31 mouse cellular contexts compared by ENCODE assay signal in genomic region chr9:111200208-111200607, GRCm38 (mm10).
"Had no signal": no experiment of that assay in that cellular context is flagged by ENCODE, and none has a peak within 500 bp of the region (broad histone marks: within the 10 kb centered on the region; RNA-seq: fewer than 3 reads in every experiment).

No protein-coding gene starts in this region.

- H3K36me3 ChIP-seq: intestine, embryonic 15.5 days had no signal

- H3K4me3 ChIP-seq: heart, embryonic 10.5 days; heart, embryonic 12.5 days; heart, embryonic 13.5 days; heart, embryonic 15.5 days; hindbrain, embryonic 10.5 days; hindbrain, embryonic 12.5 days; hindbrain, embryonic 13.5 days; hindbrain, embryonic 15.5 days; intestine, embryonic 15.5 days; kidney, embryonic 15.5 days; layer of hippocampus, adult 2 months; left cerebral cortex, adult 2 months had no signal

- H3K27me3 ChIP-seq: heart, embryonic 12.5 days; heart, embryonic 13.5 days; heart, embryonic 15.5 days; hindbrain, embryonic 12.5 days; hindbrain, embryonic 13.5 days; hindbrain, embryonic 15.5 days; intestine, embryonic 15.5 days; kidney, embryonic 15.5 days had no signal

- H3K4me1 ChIP-seq: hindbrain, embryonic 10.5 days; hindbrain, embryonic 12.5 days; hindbrain, embryonic 13.5 days; hindbrain, embryonic 15.5 days had no signal

- H3K27ac ChIP-seq: heart, embryonic 10.5 days; heart, embryonic 13.5 days; heart, embryonic 15.5 days; hindbrain, embryonic 10.5 days; hindbrain, embryonic 12.5 days; hindbrain, embryonic 13.5 days; hindbrain, embryonic 14.5 days; hindbrain, embryonic 15.5 days; hindbrain, postnatal 0 days; intestine, embryonic 15.5 days; kidney, embryonic 15.5 days; kidney, postnatal 0 days; layer of hippocampus, adult 2 months; left cerebral cortex, adult 2 months had no signal

- H3K9ac ChIP-seq: heart, embryonic 12.5 days; heart, embryonic 13.5 days; heart, embryonic 15.5 days; hindbrain, embryonic 12.5 days; hindbrain, embryonic 13.5 days; hindbrain, embryonic 14.5 days; hindbrain, embryonic 15.5 days; intestine, embryonic 15.5 days; kidney, embryonic 15.5 days had no signal

- H3K9me3 ChIP-seq: heart, embryonic 10.5 days; heart, embryonic 12.5 days; heart, embryonic 13.5 days; heart, embryonic 15.5 days; hindbrain, embryonic 10.5 days; hindbrain, embryonic 12.5 days; hindbrain, embryonic 13.5 days; hindbrain, embryonic 15.5 days; intestine, embryonic 15.5 days; kidney, embryonic 15.5 days had no signal

- DNase-seq: heart, postnatal 10 days; heart, postnatal 14 days; heart, postnatal 36 days; heart, postnatal 4 days; kidney, adult 11 months; kidney, adult 18-20 months; kidney, adult 2 months; kidney, adult 8-10 months; kidney, adult 9 months; kidney, postnatal 10 days; kidney, postnatal 14 days; kidney, postnatal 25 days; kidney, postnatal 36 days; kidney, postnatal 4 days; layer of hippocampus, adult 9-11 months; layer of hippocampus, postnatal 36 days had no signal
